Mouse (Mus musculus): Measurements from ENCODE around the gene Efemp2. TPM values are rescaled to one million over a fixed set of nuclear protein-coding genes. Genes with fewer than 3 reads are reported as not detected.

Gene Efemp2
- total RNA-seq (2014; fragmentation: Nextera tagmentation) (4.1 and 6.7 TPM in 2 replicates), total RNA-seq (2017) (4.6 and 6.6 TPM in 2 replicates), polyA plus RNA-seq (2012) (3.0 and 3.1 TPM in 2 replicates)

DNA sequence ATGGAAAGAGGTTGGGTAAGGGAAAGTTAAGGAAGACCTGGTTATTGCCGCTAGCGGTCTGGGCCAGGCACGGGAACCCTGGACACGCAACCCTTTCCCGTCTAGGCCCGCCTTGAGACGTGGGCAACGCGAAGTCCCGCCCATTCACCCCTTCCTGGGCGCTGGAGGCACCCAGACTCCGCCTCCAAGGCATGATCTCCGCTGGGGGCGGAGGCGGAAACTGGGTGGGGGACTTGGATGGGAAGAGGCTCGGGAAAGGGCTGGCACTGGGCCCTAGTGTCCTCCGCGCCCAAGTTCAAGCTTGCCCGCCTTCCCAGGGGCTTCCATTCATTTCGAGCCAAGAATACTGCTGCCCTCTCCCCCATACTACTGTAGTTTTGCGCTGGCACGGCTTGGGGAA, at the start of gene Efemp2:
Gene Efemp2, plus strand, starts transcription at position 235 of the 400 bp plus-strand sequence.
- DNase-seq (ENCODE audit: low spot score) (peak; percentile 57), ATAC-seq (ENCODE audit: extremely low read depth, insufficient number of reproducible peaks, low FRiP score, poor library complexity, severe bottlenecking) (peak; percentile 22; the same call in 1 of the 2 replicates)
- TF ChIP-seq GATA2 (IDR thresholded peaks at IDR 0.05; ENCODE audit: borderline replicate concordance, low read depth, low read length): no peak
- no peak for TF ChIP-seq TAL1 (conservative IDR thresholded peaks at IDR 0.05; ENCODE audit: low read depth, low read length)
- TF ChIP-seq GATA1 (IDR thresholded peaks at IDR 0.05; ENCODE audit: borderline replicate concordance, low read length): no peak
- TF ChIP-seq CTCF (IDR thresholded peaks at IDR 0.05; ENCODE audit: low read depth, low read length): no peak
- TF ChIP-seq POLR2AphosphoS5 (IDR thresholded peaks at IDR 0.05; ENCODE audit: insufficient replicate concordance, low read depth, low read length): no peak
- H3K4me3 ChIP-seq (ENCODE audit: low read depth, low read length): peak within 1 kb of the TSS; percentile 57; the same call in 1 of the 2 replicates
- peaks cover 15% of the 10 kb centered on the region for H3K4me1 ChIP-seq (ENCODE audit: insufficient read depth, low read depth, low read length)
- H3K9me3 ChIP-seq (replicated peaks): no peaks in the 10 kb centered on the region
- peaks cover 55% of the 10 kb centered on the region for H3K27me3 ChIP-seq (ENCODE audit: insufficient read depth, low read length)
- H3K36me3 ChIP-seq (replicated peaks): no peaks in the 10 kb centered on the region

DNA sequence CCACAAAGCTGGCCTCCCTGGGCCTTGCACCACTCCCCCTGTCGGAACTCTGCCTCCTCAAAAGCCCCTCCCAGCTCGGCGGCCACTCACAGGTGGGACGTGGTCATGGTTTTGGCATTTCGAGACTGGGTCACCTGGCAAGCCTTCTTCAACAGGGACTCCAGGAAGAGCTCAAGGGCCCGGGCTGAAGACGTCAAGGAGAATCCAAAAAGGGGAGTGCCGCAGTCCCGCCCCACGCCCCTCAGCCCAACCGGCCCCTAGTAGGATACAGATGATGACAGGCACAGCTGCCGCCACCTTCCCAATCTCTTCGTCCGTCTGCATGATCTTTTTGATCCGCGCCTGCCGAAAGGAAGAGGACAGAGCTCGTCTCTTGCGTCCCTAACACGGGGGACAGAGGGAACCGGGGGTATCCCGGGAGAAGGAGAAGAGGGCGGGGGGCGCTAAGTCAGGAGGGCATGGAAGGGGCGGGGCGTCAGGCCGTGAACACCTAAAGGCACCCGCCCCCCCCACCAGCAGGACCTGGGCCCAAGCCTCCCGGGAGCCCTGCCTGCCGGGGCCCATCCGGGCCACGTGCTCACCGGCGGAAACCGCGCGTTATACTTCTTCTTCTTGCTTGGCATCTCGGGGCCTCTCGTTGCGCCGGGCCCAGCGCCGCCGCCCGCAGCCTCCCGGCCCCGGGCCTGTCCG, 49.5 kb upstream of the Efemp2 start:
- ATAC-seq (ENCODE audit: extremely low read depth, insufficient number of reproducible peaks, low FRiP score, poor library complexity, severe bottlenecking) (no peak), DNase-seq (ENCODE audit: low spot score) (peak; percentile 51)
- H3K4me1 ChIP-seq (ENCODE audit: insufficient read depth, low read depth, low read length): peaks cover 55% of the 10 kb centered on the region

DNA sequence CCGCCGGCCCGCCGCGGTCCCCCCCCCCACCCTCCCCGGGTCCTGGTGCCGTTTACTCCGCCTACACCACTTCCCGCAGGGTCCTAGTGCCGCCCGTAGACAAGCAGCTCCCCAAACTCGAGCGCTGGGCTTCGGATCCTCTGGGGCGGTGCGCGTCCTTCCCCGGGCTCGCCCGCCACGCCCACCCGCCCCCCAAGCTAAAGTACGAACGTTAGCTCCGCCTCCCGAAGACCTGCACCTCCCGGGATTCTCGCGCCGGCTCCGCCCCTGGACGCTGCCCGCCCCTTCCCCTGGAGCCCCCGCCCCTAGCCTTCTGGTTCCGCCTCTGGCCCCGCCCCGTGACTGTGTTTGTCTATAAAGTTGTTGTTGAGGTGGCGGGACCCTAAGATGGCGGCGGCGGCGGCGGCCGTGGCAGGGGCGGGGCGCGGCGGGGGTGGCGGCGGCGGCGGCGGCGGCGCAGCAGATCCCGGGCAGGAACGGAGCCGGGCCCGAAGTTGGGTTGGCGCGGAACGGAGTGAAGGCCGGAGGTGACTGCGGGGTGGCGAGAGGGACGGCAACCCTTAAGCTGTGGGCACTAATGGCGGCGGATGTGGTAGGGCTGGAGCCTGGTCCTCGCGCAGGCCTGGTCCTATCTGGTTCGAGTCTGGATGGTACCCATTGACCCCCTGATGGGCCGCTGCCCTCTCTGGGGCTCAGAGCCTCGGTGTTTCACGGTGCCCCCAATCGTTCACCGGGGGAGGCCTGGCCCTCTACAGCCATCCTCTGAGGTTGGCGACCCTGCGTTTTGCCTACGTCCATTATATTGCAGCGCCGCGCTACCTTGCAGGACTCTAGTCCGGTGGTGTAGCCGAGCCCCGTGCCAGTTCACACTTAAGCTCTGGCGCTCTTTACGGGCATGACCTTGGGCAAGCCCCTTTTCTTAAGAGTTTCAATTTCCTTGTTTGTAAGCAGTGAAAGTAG, 48.7 kb upstream of the Efemp2 start, which contains the start of the genes Drap1 and AI837181:
Gene Drap1, minus strand, starts transcription at position 198 of the 960 bp plus-strand sequence.
Gene AI837181, plus strand, starts transcription at position 363 of the 960 bp plus-strand sequence.
- peaks cover 55% of the 10 kb centered on the region for H3K4me1 ChIP-seq (ENCODE audit: insufficient read depth, low read depth, low read length)
- peak within 1 kb of the TSS; percentile 100 for H3K4me3 ChIP-seq (ENCODE audit: low read depth, low read length)
- peak; percentile 76 for ATAC-seq (ENCODE audit: extremely low read depth, insufficient number of reproducible peaks, low FRiP score, poor library complexity, severe bottlenecking)
- TF ChIP-seq TAL1 (conservative IDR thresholded peaks at IDR 0.05; ENCODE audit: low read depth, low read length): no peak
- TF ChIP-seq GATA1 (IDR thresholded peaks at IDR 0.05; ENCODE audit: borderline replicate concordance, low read length): no peak
- TF ChIP-seq CTCF (IDR thresholded peaks at IDR 0.05; ENCODE audit: low read depth, low read length): no peak
- TF ChIP-seq GATA2 (IDR thresholded peaks at IDR 0.05; ENCODE audit: borderline replicate concordance, low read depth, low read length): no peak
- no peak for TF ChIP-seq POLR2AphosphoS5 (IDR thresholded peaks at IDR 0.05; ENCODE audit: insufficient replicate concordance, low read depth, low read length)
- H3K27me3 ChIP-seq (ENCODE audit: insufficient read depth, low read length): no peaks in the 10 kb centered on the region
- peaks cover 76% of the 10 kb centered on the region for H3K36me3 ChIP-seq (replicated peaks)
- DNase-seq (ENCODE audit: low spot score): peak; percentile 97
- no peaks in the 10 kb centered on the region for H3K9me3 ChIP-seq (replicated peaks)

More for the DNA sequence above, 49.5 kb upstream of the Efemp2 start:
- TF ChIP-seq POLR2AphosphoS5 (IDR thresholded peaks at IDR 0.05; ENCODE audit: insufficient replicate concordance, low read depth, low read length) (no peak), TAL1 (conservative IDR thresholded peaks at IDR 0.05; ENCODE audit: low read depth, low read length) (no peak), GATA1 (IDR thresholded peaks at IDR 0.05; ENCODE audit: borderline replicate concordance, low read length) (no peak), CTCF (IDR thresholded peaks at IDR 0.05; ENCODE audit: low read depth, low read length) (no peak), GATA2 (IDR thresholded peaks at IDR 0.05; ENCODE audit: borderline replicate concordance, low read depth, low read length) (no peak)
- Histone ChIP-seq H3K36me3 (replicated peaks) (peaks cover 74% of the 10 kb centered on the region), H3K4me3 (ENCODE audit: low read depth, low read length) (peak overlapping the region; percentile 100), H3K9me3 (replicated peaks) (no peaks in the 10 kb centered on the region), H3K27me3 (ENCODE audit: insufficient read depth, low read length) (no peaks in the 10 kb centered on the region)

DNA sequence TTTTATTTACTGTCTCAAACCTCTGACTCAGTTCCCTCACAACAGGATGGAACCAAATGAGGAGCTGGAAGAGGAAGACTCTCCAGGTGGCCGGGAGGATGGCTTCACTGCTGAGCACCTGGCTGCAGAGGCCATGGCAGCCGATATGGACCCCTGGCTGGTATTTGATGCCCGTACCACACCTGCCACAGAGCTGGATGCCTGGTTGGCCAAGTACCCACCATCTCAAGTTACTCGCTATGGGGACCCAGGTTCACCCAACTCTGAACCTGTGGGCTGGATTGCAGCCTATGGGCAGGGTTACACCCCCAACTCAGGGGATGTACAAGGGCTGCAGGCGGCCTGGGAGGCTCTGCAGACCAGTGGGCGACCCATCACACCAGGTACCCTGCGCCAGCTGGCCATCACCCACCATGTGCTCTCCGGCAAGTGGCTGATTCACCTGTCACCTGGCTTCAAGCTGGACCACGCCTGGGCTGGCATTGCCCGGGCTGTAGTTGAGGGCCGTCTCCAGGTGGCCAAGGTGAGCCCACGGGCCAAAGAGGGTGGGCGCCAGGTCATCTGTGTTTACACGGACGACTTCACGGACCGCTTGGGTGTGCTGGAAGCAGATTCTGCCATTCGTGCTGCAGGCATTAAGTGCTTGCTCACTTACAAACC, 47.7 kb upstream of the Efemp2 start:
- Histone ChIP-seq H3K4me3 (ENCODE audit: low read depth, low read length) (peak overlapping the region; percentile 100), H3K4me1 (ENCODE audit: insufficient read depth, low read depth, low read length) (peaks cover 52% of the 10 kb centered on the region), H3K27me3 (ENCODE audit: insufficient read depth, low read length) (no peaks in the 10 kb centered on the region), H3K9me3 (replicated peaks) (no peaks in the 10 kb centered on the region), H3K36me3 (replicated peaks) (peaks cover 70% of the 10 kb centered on the region)
- ATAC-seq (ENCODE audit: extremely low read depth, insufficient number of reproducible peaks, low FRiP score, poor library complexity, severe bottlenecking) (no peak), DNase-seq (ENCODE audit: low spot score) (no peak)
- no peak for TF ChIP-seq TAL1 (conservative IDR thresholded peaks at IDR 0.05; ENCODE audit: low read depth, low read length)
- no peak for TF ChIP-seq GATA2 (IDR thresholded peaks at IDR 0.05; ENCODE audit: borderline replicate concordance, low read depth, low read length)
- no peak; the same call in 1 of the 2 replicates for TF ChIP-seq POLR2AphosphoS5 (IDR thresholded peaks at IDR 0.05; ENCODE audit: insufficient replicate concordance, low read depth, low read length)
- no peak for TF ChIP-seq CTCF (IDR thresholded peaks at IDR 0.05; ENCODE audit: low read depth, low read length)
- no peak for TF ChIP-seq GATA1 (IDR thresholded peaks at IDR 0.05; ENCODE audit: borderline replicate concordance, low read length)

DNA sequence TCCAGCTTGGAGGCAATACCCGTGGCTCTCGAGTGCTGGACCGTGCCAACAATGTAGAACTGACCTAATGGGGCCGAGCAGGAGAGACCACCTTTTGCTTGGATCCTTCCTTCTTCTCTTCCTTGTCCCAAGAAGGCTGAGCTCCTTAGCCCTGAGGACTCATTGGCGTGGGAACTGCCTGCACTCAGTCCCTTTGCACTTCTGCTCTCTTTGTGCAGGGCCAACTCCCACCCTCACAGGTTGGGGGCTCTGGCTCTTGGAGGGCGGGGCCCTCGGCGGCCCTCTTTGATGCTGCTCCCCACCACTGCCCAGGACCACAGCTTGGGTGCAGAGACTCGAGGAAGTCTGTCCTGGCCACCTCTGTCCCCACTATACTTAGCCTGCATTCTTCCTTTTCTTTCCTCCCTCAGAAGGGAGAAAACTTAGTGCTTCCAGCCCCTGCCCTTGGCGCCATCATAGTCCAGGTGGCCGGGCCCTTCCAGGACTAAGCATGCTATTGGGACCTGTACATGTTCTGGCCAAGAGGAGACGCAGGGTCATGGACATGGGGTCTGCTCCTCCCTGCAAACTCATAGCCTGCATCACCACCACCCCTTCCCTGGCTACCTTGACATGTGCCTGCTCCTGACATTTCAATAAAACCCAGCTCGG, 47.0 kb upstream of the Efemp2 start:
- Histone ChIP-seq H3K4me1 (ENCODE audit: insufficient read depth, low read depth, low read length) (peaks cover 51% of the 10 kb centered on the region), H3K4me3 (ENCODE audit: low read depth, low read length) (peak overlapping the region; percentile 100; the same call in 1 of the 2 replicates), H3K27me3 (ENCODE audit: insufficient read depth, low read length) (no peaks in the 10 kb centered on the region; the same call in 1 of the 2 replicates), H3K36me3 (replicated peaks) (peaks cover 63% of the 10 kb centered on the region), H3K9me3 (replicated peaks) (no peaks in the 10 kb centered on the region)
- no peak for ATAC-seq (ENCODE audit: extremely low read depth, insufficient number of reproducible peaks, low FRiP score, poor library complexity, severe bottlenecking)
- TF ChIP-seq CTCF (IDR thresholded peaks at IDR 0.05; ENCODE audit: low read depth, low read length) (no peak), GATA2 (IDR thresholded peaks at IDR 0.05; ENCODE audit: borderline replicate concordance, low read depth, low read length) (no peak), GATA1 (IDR thresholded peaks at IDR 0.05; ENCODE audit: borderline replicate concordance, low read length) (no peak), POLR2AphosphoS5 (IDR thresholded peaks at IDR 0.05; ENCODE audit: insufficient replicate concordance, low read depth, low read length) (no peak), TAL1 (conservative IDR thresholded peaks at IDR 0.05; ENCODE audit: low read depth, low read length) (no peak)
- no peak for DNase-seq (ENCODE audit: low spot score)
